Mouse (Mus musculus) frontal cortex, postnatal 10 days (tissue): ENCODE measurements around the gene Ntf3.

Experiments
- DNase-seq, 2 experiments: peaks; one replicate each; pipeline ENCODE4 v3.0.0; 2022; ENCODE audit warnings: low spot score in 2 of 2, mixed read lengths in 1 of 2

Gene Ntf3

GRCm38 (mm10) chr6:126166548-126167207 is at the start of gene Ntf3:
TSS of gene Ntf3 (minus strand) at chr6:126166910.
- no peak for DNase-seq

- DNase-seq: no peak
Observed at GRCm38 (mm10) chr6:126213330-126213729, 46.6 kb upstream of the Ntf3 start.

- no peak for DNase-seq
Observed at GRCm38 (mm10) chr6:126203366-126203765, 36.7 kb upstream of the Ntf3 start.

- no peak for DNase-seq
Observed at GRCm38 (mm10) chr6:126202959-126203358, 36.2 kb upstream of the Ntf3 start.

GRCm38 (mm10) chr6:126201721-126202120 is 35.0 kb upstream of the Ntf3 start:
- no peak for DNase-seq

GRCm38 (mm10) chr6:126199916-126200315 is 33.2 kb upstream of the Ntf3 start:
- no peak for DNase-seq

- DNase-seq: no peak
Observed at GRCm38 (mm10) chr6:126194760-126195159, 28.1 kb upstream of the Ntf3 start.

GRCm38 (mm10) chr6:126190218-126190871 is 23.6 kb upstream of the Ntf3 start:
- DNase-seq: no peak

GRCm38 (mm10) chr6:126187400-126187799 is 20.7 kb upstream of the Ntf3 start:
- no peak for DNase-seq

GRCm38 (mm10) chr6:126186116-126186515 is 19.4 kb upstream of the Ntf3 start:
- no peak for DNase-seq

GRCm38 (mm10) chr6:126172071-126172470 is 5.4 kb upstream of the Ntf3 start:
- DNase-seq: no peak

- no peak for DNase-seq
Observed at GRCm38 (mm10) chr6:126170772-126171171, 4.1 kb upstream of the Ntf3 start.

- no peak for DNase-seq
Observed at GRCm38 (mm10) chr6:126167731-126168130, 1.0 kb upstream of the Ntf3 start.

- DNase-seq: no peak
Observed at GRCm38 (mm10) chr6:126167208-126167590, 489 bp upstream of the Ntf3 start.

- DNase-seq: no peak
Observed at GRCm38 (mm10) chr6:126165591-126166155, 1.0 kb downstream of the Ntf3 start.

GRCm38 (mm10) chr6:126164781-126165180 is 1.9 kb downstream of the Ntf3 start:
- DNase-seq: no peak

- DNase-seq: no peak
Observed at GRCm38 (mm10) chr6:126163861-126164755, 2.6 kb downstream of the Ntf3 start.

GRCm38 (mm10) chr6:126163181-126163621 is 3.5 kb downstream of the Ntf3 start:
- DNase-seq: no peak

- no peak for DNase-seq
Observed at GRCm38 (mm10) chr6:126162351-126162758, 4.4 kb downstream of the Ntf3 start.

GRCm38 (mm10) chr6:126161571-126162340 is 5.0 kb downstream of the Ntf3 start:
- no peak for DNase-seq

GRCm38 (mm10) chr6:126160067-126160411 is 6.7 kb downstream of the Ntf3 start:
- no peak for DNase-seq
